Mouse (Mus musculus) hindbrain, embryonic 11.5 days (tissue): ENCODE data around the gene Nup50. TPM values are rescaled to one million over a fixed set of nuclear protein-coding genes. Genes with fewer than 3 reads are reported as not detected.
A peak's percentile ranks its signal among the peaks of the same experiment; 100 is the strongest.

Experiments
- ATAC-seq: fragments of 200-750 bp; cut with Nextera tagmentation; 2 replicates; pipeline ENCODE4 v1.8.0; 2017; ENCODE audit warnings: mild to moderate bottlenecking, moderate TSS enrichment, moderate library complexity; ENCODE audit not compliant: low FRiP score
- DNase-seq: peaks from one replicate; pipeline ENCODE4 v3.0.0-alpha.2; 2015; ENCODE audit warnings: low spot score
- H3K27ac ChIP-seq: fragments of 300-500 bp; sonication (generic); 2 replicates; pipeline ENCODE4 v1.5.1; 2014; ENCODE audit warnings: mild to moderate bottlenecking, low read depth, low read length
- H3K27me3 ChIP-seq: fragments of 300-500 bp; sonication (generic); 2 replicates; pipeline ENCODE4 v1.6.1; 2014; ENCODE audit warnings: mild to moderate bottlenecking, low read length, moderate library complexity, mixed read lengths; ENCODE audit not compliant: control insufficient read depth, insufficient read depth
- H3K36me3 ChIP-seq: fragments of 300-500 bp; sonication (generic); 2 replicates; pipeline ENCODE4 v1.6.1; 2014; ENCODE audit warnings: mild to moderate bottlenecking, low read length, moderate library complexity, mixed read lengths; ENCODE audit not compliant: control insufficient read depth, insufficient read depth
- H3K4me1 ChIP-seq: fragments of 300-500 bp; sonication (generic); replicated peaks from 2 replicates; pipeline ENCODE4 v1.6.1; 2014; ENCODE audit warnings: low read length, mixed read lengths; ENCODE audit not compliant: control insufficient read depth, insufficient read depth
- H3K4me2 ChIP-seq: fragments of 300-500 bp; sonication (generic); replicated peaks from 2 replicates; pipeline ENCODE4 v1.6.1; 2014; ENCODE audit warnings: mild to moderate bottlenecking, low read depth, low read length
- H3K4me3 ChIP-seq: fragments of 300-500 bp; sonication (generic); 2 replicates; pipeline ENCODE4 v1.5.1; 2014; ENCODE audit warnings: low read depth, low read length
- H3K9ac ChIP-seq: fragments of 300-500 bp; sonication (generic); 2 replicates; pipeline ENCODE4 v1.6.1; 2014; ENCODE audit warnings: low read depth, low read length
- H3K9me3 ChIP-seq: fragments of 300-500 bp; sonication (generic); 2 replicates; pipeline ENCODE4 v1.6.1; 2016; ENCODE audit warnings: low read length; ENCODE audit not compliant: control insufficient read depth
- WGBS: fragments of 180-500 bp; shearing (Covaris S2); extraction: QIAGEN DNeasy Blood & Tissue Kit; methylation state at CpG from one replicate; pipeline ENCODE4 v1.1.7; 2014; 5-methylcytosine and 5-hydroxymethylcytosine counted together
- polyA plus RNA-seq: library from polyadenylated mRNA; unstranded; fragments of >200 nt; fragmentation: Nextera tagmentation; extraction: Ambion mirVana; gene quantifications from 2 replicates; pipeline ENCODE4 v1.2.1, GENCODE M21; 2014

Nup50 gene
- polyA plus RNA-seq, 1 experiment from 2014 or later = 63.3 TPM

- H3K4me1 ChIP-seq = no peaks in the 10 kb centered on the region; the same call in 1 of the 2 replicates
- no peak overlapping the region for H3K9ac ChIP-seq
- ATAC-seq (no peak), DNase-seq (no peak)
- H3K27me3 ChIP-seq = no peaks in the 10 kb centered on the region
- no peaks in the 10 kb centered on the region for H3K36me3 ChIP-seq
- no peak overlapping the region for H3K4me2 ChIP-seq
- H3K9me3 ChIP-seq = no peaks in the 10 kb centered on the region
- H3K4me3 ChIP-seq = no peak overlapping the region
- WGBS = 91% methylated on average over 9 of the region's 9 CpGs
- no peak overlapping the region for H3K27ac ChIP-seq
These were observed 58.5 kb downstream of the Nup50 start for GRCm38 (mm10) chr15:84981609-84982313.

GRCm38 (mm10) chr15:84982888-84983287 lies 59.7 kb downstream of the Nup50 start:
- WGBS = 86% methylated on average over 3 of the region's 3 CpGs
- H3K27me3 ChIP-seq = no peaks in the 10 kb centered on the region
- ATAC-seq = no peak

DNA sequence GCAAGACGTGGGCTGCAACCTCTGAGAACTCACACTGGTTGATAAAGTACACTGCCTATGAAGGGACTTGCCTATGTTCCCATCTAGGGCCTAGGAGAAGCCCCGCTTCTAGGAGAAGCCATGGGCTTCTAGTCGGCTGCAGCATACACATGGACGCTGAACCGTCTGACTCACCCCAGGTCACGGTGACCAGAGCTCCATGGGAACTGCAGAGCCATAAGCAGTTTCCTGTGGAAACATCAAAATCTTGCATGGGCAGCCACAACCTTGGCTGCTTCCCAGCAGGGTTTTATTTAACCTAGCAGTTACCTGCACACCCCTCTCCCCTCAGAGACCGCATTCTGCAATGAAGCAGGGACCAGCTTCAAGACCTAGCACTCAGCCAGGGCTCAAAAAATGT lies 60.5 kb downstream of the Nup50 start:
- Histone ChIP-seq H3K9ac (no peak overlapping the region), H3K36me3 (no peaks in the 10 kb centered on the region), H3K4me2 (no peak overlapping the region), H3K4me3 (no peak overlapping the region), H3K27ac (no peak overlapping the region), H3K9me3 (no peaks in the 10 kb centered on the region), H3K27me3 (no peaks in the 10 kb centered on the region), H3K4me1 (no peaks in the 10 kb centered on the region; the same call in 1 of the 2 replicates)
- 87% methylated on average over 7 of the region's 7 CpGs for WGBS
- DNase-seq = no peak
- no peak for ATAC-seq

More at GRCm38 (mm10) chr15:84982888-84983287, 59.7 kb downstream of the Nup50 start:
- no peak overlapping the region for H3K4me3 ChIP-seq
- H3K4me2 ChIP-seq = no peak overlapping the region
- H3K9me3 ChIP-seq = no peaks in the 10 kb centered on the region
- no peaks in the 10 kb centered on the region for H3K36me3 ChIP-seq
- DNase-seq = no peak
- H3K27ac ChIP-seq = no peak overlapping the region
- H3K4me1 ChIP-seq = no peaks in the 10 kb centered on the region; the same call in 1 of the 2 replicates
- no peak overlapping the region for H3K9ac ChIP-seq

GRCm38 (mm10) chr15:84985516-84986160 lies 62.4 kb downstream of the Nup50 start:
- no peaks in the 10 kb centered on the region for H3K9me3 ChIP-seq
- ATAC-seq (no peak), DNase-seq (no peak)
- no peaks in the 10 kb centered on the region; the same call in 1 of the 2 replicates for H3K4me1 ChIP-seq
- WGBS = 88% methylated on average over 12 of the region's 12 CpGs
- no peak overlapping the region for H3K4me3 ChIP-seq
- no peak overlapping the region for H3K27ac ChIP-seq
- H3K27me3 ChIP-seq = no peaks in the 10 kb centered on the region
- H3K9ac ChIP-seq = no peak overlapping the region
- no peak overlapping the region for H3K4me2 ChIP-seq
- H3K36me3 ChIP-seq = no peaks in the 10 kb centered on the region

DNA sequence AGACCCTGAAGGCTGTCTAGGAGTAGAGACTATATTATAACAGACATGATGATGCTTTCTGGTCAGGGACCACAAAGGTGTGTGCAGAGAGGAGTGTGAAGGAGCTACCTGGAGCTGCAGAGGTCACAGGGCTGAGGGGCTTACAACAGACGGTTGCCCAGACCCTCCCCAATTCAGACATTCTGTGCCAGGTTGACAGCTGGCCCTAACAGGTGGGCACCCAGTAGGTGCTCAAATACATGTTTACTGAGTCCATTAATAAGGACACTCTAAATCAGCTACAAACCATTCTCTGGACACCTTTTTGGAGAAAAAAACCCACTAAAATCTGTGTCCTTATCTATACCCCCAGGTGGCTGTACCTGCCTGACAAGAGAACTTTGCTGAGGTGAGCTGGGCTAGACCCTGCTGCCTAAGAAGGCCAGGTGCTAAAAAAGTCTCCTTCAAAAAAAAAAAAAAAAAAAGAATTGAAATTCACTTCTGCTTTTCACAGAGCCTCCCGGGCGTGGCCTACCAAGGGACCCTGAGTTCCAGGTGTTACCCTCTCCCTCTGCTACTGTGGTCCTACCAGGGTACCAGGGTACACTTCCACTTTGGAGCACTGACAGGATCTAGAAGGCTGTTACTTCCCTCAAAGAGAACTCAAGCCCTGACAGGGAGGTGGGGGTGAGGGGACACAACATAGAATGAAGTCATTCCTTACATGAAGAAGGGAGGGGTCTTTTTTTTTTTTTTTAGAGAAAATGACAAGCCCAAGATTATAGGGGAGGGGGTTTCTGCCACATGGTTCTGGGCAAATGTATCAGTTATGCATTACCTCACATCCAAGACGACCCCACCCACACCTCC lies 63.2 kb downstream of the Nup50 start:
- DNase-seq = no peak
- no peak overlapping the region for H3K27ac ChIP-seq
- peak overlapping the region; percentile 76 for H3K4me2 ChIP-seq
- H3K4me1 ChIP-seq = no peaks in the 10 kb centered on the region; the same call in 1 of the 2 replicates
- no peaks in the 10 kb centered on the region for H3K36me3 ChIP-seq
- H3K9ac ChIP-seq = peak overlapping the region; percentile 94; the same call in 1 of the 2 replicates
- H3K9me3 ChIP-seq = no peaks in the 10 kb centered on the region
- peak overlapping the region; percentile 82 for H3K4me3 ChIP-seq
- WGBS = 70% methylated on average over 4 of the region's 4 CpGs
- ATAC-seq = no peak
- H3K27me3 ChIP-seq = no peaks in the 10 kb centered on the region

- H3K9ac ChIP-seq = peak overlapping the region; percentile 94
- no peaks in the 10 kb centered on the region for H3K36me3 ChIP-seq
- peak overlapping the region; percentile 62 for H3K27ac ChIP-seq
- no peaks in the 10 kb centered on the region; the same call in 1 of the 2 replicates for H3K4me1 ChIP-seq
- DNase-seq = peak; percentile 69
- H3K27me3 ChIP-seq = no peaks in the 10 kb centered on the region
- ATAC-seq = peak; percentile 63
- peak overlapping the region; percentile 82 for H3K4me3 ChIP-seq
- no peaks in the 10 kb centered on the region for H3K9me3 ChIP-seq
- H3K4me2 ChIP-seq = peak overlapping the region; percentile 76
- WGBS = under 1% methylated on average over 44 of the region's 53 CpGs
These were observed 64.0 kb downstream of the Nup50 start for GRCm38 (mm10) chr15:84987020-84987815.

GRCm38 (mm10) chr15:84987874-84988825 lies 64.9 kb downstream of the Nup50 start, which contains the start of gene 5031439G07Rik:
5031439G07Rik (minus strand) TSS chr15:84988551.
- ATAC-seq (peak; percentile 93), DNase-seq (peak; percentile 96)
- no peaks in the 10 kb centered on the region; the same call in 1 of the 2 replicates for H3K4me1 ChIP-seq
- H3K27me3 ChIP-seq = no peaks in the 10 kb centered on the region
- H3K4me3 ChIP-seq = peak within 1 kb of the TSS; percentile 82
- H3K36me3 ChIP-seq = no peaks in the 10 kb centered on the region
- H3K9ac ChIP-seq = peak within 1 kb of the TSS; percentile 94
- H3K27ac ChIP-seq = peak within 1 kb of the TSS; percentile 62
- WGBS = 1% methylated on average over 58 of the region's 59 CpGs
- peak within 1 kb of the TSS; percentile 76 for H3K4me2 ChIP-seq
- H3K9me3 ChIP-seq = no peaks in the 10 kb centered on the region
